Mouse (Mus musculus): Measurements from ENCODE around the gene Rarb.

The Rarb gene

GRCm38 (mm10) chr14:16589139-16589538, 229.8 kb downstream of the Rarb start:
- DNase-seq (ENCODE audit: low read depth, low spot score): no peak

GRCm38 (mm10) chr14:16578100-16578499, 240.9 kb downstream of the Rarb start:
- no peak for DNase-seq (ENCODE audit: low read depth, low spot score)

DNA sequence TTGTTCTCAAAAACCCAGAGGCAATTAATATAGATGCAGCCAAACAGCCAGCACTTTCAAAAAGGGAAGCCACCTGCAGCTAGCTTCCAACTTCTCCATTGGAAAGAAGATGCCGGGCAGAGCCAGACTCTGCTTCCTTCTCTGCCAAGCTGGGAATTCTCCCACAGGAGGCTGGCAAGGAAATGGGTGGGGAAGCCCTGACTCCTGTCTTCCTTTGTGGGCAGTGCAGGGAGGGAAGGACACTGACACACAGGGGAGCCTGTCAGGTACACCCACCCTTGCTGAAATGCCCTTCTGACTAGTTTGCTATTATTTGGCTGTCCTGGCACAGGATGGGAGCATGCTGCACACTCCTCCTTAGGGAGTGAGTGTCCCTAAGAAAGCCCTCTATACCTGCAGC, 241.9 kb downstream of the Rarb start:
- DNase-seq (ENCODE audit: low read depth, low spot score): no peak

- no peak for DNase-seq (ENCODE audit: low read depth, low spot score)
These were observed 243.8 kb downstream of the Rarb start for GRCm38 (mm10) chr14:16574925-16575721.

DNA sequence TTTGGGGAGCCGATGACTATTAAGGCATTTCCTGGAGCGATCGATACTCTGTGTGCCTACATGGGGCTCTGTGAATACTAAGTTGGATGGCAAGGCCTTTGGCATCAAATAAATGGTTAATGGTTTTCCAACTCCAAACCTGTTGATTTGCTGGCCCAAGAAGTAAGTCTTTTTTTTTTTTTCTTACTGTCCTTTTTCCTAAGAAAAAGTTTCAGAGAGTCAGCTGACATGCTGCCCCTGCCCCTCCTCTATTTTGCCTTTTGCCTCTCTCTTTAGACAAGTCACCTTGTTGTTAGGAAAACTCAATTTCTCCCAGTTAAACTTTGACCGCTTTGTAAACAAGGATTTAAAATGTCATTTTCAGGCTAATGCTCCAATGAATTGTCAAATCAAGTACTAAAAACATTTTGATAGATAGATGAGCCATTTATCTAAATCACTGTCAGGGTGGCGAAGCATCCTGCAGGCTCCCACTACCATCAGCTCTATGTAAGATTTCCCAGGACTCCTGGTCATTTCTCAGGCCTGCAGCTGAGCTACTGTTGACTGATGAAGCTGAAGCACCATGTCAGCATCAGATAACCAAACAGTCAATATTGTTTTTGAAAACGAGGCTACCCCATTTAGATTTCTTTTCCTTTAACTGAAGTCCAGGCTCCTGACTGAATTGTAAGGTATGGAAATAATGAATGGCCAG, 245.3 kb downstream of the Rarb start:
- DNase-seq (ENCODE audit: low read depth, low spot score): no peak

DNA sequence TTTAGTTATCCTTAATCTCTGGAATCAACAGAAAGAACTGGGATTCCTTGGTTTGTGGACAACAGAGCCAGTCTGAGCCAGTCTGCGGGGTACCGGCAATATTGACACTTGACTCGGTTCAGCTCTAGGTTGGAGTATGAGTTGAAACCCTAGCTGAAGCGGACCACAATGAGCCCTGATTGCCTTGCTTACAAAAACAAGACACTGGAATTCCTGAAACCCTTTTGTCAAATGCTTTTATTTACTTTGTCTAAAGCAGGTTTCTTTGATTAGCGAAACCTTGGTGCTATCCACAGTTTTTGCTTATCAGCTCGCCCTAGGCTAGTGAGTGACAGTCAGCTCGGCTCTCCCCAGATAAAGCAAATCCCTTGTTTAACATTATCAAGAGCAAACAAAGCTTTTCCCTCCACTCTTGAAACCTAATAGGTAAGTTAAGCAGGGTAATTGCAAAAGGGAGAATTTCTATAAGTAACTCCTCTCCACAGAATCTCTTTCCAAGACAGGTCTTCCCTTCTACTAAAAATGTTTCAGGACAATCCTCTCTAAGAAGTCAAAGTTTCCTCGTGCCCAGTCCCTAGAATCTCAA, 246.1 kb downstream of the Rarb start:
- DNase-seq (ENCODE audit: low read depth, low spot score): no peak

DNA sequence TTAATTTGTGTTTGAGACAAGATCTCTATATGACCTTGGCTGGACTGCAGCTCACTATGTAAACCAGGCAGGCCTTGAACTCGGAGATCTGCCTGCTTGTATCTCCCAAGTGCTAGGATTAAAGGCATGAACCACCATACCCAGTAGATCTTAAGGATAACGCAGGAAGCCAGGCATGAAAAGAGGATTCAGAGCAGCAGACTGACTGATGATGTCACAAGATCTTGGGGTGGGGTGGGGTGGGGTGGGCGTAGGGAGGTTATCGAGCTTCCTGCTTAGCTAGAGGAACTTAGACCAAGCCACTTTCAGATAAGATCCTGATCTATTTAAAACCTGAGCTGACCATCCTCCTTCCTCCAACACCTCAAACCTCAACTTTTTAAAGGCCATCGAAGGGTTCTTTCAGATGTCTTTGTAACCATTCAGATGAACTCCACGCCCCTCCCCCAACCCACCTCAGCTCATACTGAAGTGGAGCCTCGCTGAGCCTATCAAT, 249.4 kb downstream of the Rarb start:
- no peak for DNase-seq (ENCODE audit: low read depth, low spot score)

DNA sequence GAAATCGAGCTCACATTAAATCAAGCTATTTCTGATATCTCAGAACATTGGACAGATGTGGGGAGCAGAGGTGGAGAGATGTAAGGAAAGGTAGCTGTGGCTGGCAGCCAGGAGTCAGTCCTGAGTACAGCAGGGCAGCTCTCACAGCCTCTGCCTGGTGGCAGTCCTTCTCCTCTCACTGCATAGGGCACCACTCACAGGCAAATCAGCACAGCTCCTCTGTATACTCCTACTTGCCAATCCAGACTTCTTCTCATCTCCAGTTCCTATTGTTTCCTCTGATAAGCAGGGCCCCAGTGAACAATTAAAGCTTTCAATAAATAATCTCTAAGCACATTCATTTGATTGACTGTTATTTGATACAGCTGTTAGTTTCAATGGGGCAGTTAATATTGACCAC, 252.0 kb downstream of the Rarb start:
- DNase-seq (ENCODE audit: low read depth, low spot score): no peak

GRCm38 (mm10) chr14:16563912-16564311, 255.0 kb downstream of the Rarb start:
- no peak for DNase-seq (ENCODE audit: low read depth, low spot score)

DNA sequence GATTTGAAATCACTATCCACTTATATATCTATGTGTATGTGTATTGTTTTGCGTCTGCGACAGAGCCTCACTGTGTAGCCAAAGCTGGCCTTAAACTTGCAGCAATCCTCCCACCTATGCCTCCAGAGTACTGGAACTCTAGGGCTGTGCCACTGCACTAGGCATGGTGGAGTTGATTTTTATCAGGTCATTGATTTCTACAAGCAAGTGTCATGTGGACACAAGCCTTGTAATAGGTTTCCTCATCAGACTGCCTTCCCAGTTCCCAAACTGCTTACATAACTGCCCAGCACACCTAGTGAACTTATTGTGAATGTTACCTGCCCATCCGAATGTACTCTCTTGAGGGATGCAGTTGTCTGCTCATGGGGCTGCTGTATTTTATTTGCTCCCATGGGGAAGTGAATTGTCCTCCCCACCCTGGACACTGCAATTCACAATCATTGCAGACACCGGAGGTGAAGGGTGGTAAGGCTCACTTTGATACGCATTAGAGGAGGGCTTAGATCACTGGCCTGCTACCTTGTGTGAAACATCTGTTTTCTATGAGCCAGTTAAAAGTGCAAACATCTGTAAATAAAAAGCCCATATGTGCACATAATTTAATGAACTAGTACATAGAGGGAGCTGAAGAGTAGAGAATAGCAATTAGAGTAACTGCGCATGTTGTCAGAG, 257.3 kb downstream of the Rarb start:
- DNase-seq (ENCODE audit: low read depth, low spot score): no peak

DNA sequence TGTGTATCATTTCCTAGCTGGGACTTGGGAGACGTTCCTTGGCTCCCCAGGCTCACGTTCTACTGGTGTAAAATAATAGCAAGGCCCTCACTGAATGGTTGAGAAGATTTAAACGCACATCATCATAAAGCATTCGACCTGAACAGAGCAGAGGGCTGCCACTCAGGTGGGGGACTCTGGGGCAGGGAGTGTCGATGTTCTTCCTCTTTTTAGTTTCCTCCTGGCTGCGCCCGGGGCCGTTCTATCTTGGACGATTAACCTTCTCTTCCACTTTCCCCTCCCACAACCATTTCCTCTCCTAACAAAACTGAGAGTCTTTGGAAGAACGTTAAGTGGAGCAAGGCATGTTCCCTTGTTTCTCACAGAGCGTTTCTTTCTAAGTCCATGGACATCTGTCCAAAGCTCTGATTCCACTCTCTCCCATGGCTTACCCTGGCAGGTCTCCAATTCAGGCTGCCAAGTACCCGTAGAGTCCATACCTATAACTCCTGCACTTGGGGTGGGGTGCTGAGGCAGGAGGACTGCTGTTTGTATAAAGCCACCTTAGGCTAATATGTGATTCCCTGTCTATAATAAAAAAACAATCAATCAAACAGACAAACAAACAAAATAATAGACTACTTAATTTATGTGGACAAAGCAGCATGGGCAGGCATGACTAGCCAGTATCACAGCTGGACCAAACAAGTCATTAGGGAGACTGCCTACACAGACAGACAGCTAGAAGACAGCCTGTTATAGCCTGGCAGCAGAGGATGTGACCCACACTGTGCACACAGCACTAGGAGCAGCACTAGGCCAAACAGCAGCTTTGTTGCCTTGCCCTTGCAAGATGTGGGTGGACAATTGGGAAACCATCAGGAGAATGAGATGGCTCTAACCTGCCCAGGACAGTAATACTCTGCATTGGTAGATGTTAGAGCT, 259.4 kb downstream of the Rarb start:
- DNase-seq (ENCODE audit: low read depth, low spot score): no peak

GRCm38 (mm10) chr14:16558033-16558432, 260.9 kb downstream of the Rarb start:
- DNase-seq (ENCODE audit: low read depth, low spot score): no peak

GRCm38 (mm10) chr14:16554643-16555459, 264.1 kb downstream of the Rarb start:
- DNase-seq (ENCODE audit: low read depth, low spot score): peak; percentile 3

- no peak for DNase-seq (ENCODE audit: low read depth, low spot score)
These were observed 264.7 kb downstream of the Rarb start for GRCm38 (mm10) chr14:16554319-16554642.

DNA sequence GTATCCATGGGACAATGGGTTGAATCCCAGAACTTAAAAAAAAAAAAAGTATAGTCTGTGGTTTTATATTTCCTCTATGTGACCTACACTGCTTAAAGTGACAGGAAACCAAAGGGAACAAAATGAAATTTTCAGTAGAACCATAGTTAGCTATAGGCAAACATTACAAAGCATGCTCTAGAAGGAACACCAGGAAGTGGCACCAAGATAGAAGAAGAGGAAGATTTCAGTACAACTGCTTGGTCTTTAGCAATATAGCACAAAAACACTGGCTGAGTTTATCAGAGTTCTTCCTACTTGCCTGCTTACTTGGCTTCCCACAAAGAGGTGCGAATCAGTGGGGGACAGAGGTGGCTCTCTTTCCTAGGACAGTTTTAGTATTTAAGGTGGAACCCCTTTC, 266.7 kb downstream of the Rarb start:
- DNase-seq (ENCODE audit: low read depth, low spot score): no peak

GRCm38 (mm10) chr14:16551843-16552242, 267.1 kb downstream of the Rarb start:
- DNase-seq (ENCODE audit: low read depth, low spot score): no peak

DNA sequence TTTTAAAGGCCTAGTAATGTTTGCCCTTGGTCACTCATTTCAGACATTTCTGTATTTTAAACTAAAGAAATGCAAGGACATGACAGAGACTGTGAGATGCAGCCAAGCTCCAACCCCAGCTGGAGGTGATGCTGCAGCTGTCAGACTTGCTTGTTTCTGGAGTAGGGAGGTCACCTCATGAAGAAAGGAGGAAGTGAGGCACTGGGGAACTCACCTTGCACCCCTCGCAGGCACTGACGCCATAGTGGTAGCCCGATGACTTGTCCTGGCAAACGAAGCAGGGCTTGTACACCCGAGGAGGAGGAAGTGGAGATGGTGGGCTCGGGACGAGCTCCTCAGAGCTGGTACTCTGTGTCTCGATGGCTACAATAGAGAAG, 270.8 kb downstream of the Rarb start:
- DNase-seq (ENCODE audit: low read depth, low spot score): no peak

DNA sequence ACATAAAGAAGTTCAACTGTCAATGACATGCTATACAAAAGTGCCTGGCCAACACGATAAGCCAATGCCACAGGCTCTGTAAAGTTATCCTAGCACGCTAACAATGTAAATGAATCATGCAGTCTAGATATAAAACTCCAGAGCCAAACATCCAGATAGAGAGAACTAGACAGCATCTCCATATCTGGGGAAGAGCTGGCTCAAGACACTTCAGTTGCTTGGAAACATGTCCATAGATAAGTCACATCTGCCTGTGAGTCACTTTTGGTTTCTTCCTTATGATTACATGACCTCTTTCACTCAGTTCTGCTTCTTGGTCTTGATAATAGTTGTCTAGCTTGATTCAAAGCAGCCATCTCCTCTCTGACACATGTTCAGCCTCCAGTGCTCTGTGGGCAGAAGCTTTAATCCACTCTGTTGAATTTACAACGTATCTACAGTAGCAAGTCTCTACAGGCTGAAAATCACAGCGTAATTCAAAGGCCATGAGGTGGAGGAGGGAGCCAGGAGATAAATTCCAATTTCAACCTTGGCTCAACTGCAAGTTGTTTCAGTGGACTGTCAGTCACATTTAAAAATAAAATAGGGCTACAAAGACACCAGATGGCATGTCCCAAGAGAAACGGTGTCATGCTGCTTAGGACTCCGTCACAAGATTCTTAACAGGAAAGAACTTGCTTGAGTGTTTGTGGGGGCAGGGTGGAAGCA, 271.3 kb downstream of the Rarb start:
- DNase-seq (ENCODE audit: low read depth, low spot score): no peak

DNA sequence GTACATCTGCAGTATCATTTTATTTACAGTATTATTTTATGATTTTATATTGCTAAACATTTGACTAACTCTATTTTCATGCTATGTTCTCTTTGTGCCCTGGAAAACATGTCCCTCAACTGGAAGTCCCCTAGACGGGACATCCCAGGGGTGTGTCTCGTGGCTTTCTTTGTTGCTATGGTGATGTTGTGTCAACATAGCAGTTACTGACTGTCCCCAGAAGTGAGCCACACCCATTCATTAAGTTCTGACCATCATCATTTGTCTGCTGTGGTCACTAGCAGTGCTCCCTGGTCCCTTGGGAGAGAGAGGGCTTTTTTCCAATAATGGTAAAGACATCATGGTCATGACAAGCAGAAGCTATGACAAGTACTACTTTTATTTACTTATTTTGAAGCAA, 274.0 kb downstream of the Rarb start:
- no peak for DNase-seq (ENCODE audit: low read depth, low spot score)

DNA sequence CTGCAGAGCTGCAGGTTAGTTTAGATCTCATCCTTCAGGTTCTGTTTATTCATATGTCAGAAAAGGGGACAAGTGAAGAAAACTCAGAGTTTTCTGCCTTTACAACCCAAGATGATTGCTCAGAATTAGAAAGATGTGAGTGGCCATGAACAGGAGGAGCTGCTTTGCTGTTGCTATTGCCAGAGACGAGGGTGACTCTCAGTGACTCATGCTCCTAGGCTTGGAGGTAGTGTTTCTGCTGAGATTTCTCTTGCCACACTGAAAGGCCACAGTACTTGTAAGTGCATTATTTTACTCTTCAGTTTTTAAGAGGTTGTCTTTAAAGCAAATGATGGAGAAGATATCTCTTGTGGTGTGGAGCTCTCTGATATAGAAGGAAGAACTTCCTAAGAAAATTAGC, 277.3 kb downstream of the Rarb start:
- no peak for DNase-seq (ENCODE audit: low read depth, low spot score)
